Mouse (Mus musculus) hindbrain, embryonic 16.5 days (tissue): ENCODE measurements at regions not wholly inside any gene's neighbourhood (a gene's known extent, or its start where the extent isn't known, plus 50 kb on each side); places are given as distances from the start of the nearest gene placed in this dataset.

Source experiments
- ATAC-seq: fragments of 200-750 bp; cut with Nextera tagmentation; 2 replicates; pipeline ENCODE4 v1.8.0; 2017; ENCODE audit warnings: moderate TSS enrichment, moderate library complexity
- H3K27ac ChIP-seq: fragments of 300-500 bp; sonication (generic); 2 replicates; pipeline ENCODE4 v1.5.1; 2014; ENCODE audit warnings: low read depth, mild to moderate bottlenecking, control low read depth, low read length, moderate library complexity
- H3K27me3 ChIP-seq: fragments of 300-500 bp; sonication (generic); replicated peaks from 2 replicates; pipeline ENCODE4 v1.6.1; 2014; ENCODE audit warnings: low read length; ENCODE audit not compliant: control insufficient read depth, insufficient read depth
- H3K36me3 ChIP-seq: fragments of 300-500 bp; sonication (generic); 2 replicates; pipeline ENCODE4 v1.6.1; 2014; ENCODE audit warnings: mild to moderate bottlenecking, low read length, moderate library complexity, mixed read lengths; ENCODE audit not compliant: control insufficient read depth, insufficient read depth
- H3K4me1 ChIP-seq: fragments of 300-500 bp; sonication (generic); 2 replicates; pipeline ENCODE4 v1.6.1; 2014; ENCODE audit warnings: low read depth, low read length; ENCODE audit not compliant: control insufficient read depth, insufficient read depth
- H3K4me2 ChIP-seq: fragments of 300-500 bp; sonication (generic); 2 replicates; pipeline ENCODE4 v1.6.1; 2014; ENCODE audit warnings: mild to moderate bottlenecking, low read length, control low read depth, moderate library complexity
- H3K4me3 ChIP-seq: fragments of 300-500 bp; sonication (generic); 2 replicates; pipeline ENCODE4 v1.5.1; 2014; ENCODE audit warnings: mild to moderate bottlenecking, low read length, control low read depth, moderate library complexity
- H3K9ac ChIP-seq: fragments of 300-500 bp; sonication (generic); 2 replicates; pipeline ENCODE4 v1.6.1; 2014; ENCODE audit warnings: low read depth, mild to moderate bottlenecking, control low read depth, low read length, moderate library complexity
- H3K9me3 ChIP-seq: fragments of 300-500 bp; sonication (generic); 2 replicates; pipeline ENCODE4 v1.6.1; 2014; ENCODE audit warnings: mild to moderate bottlenecking, low read length, moderate library complexity; ENCODE audit not compliant: control insufficient read depth
- WGBS: fragments of 180-500 bp; shearing (Covaris S2); extraction: QIAGEN DNeasy Blood & Tissue Kit; methylation state at CpG from one replicate; pipeline ENCODE4 v1.1.7; 2014; 5-methylcytosine and 5-hydroxymethylcytosine counted together

GRCm38 (mm10) chr10:56643376-56644135 lies 266.4 kb downstream of the Gja1 start:
- Histone ChIP-seq H3K9ac (no peak overlapping the region), H3K27me3 (no peaks in the 10 kb centered on the region), H3K4me3 (no peak overlapping the region), H3K4me1 (no peaks in the 10 kb centered on the region), H3K9me3 (no peaks in the 10 kb centered on the region), H3K27ac (no peak overlapping the region), H3K4me2 (no peak overlapping the region), H3K36me3 (no peaks in the 10 kb centered on the region)
- ATAC-seq, result no peak
- 73% methylated on average over 12 of the region's 12 CpGs for WGBS

- no peaks in the 10 kb centered on the region for H3K27me3 ChIP-seq
- no peak for ATAC-seq
- H3K27ac ChIP-seq, result no peak overlapping the region
- H3K9ac ChIP-seq, result no peak overlapping the region
- H3K4me1 ChIP-seq, result no peaks in the 10 kb centered on the region
- no peaks in the 10 kb centered on the region for H3K9me3 ChIP-seq
- 85% methylated on average over 4 of the region's 4 CpGs for WGBS
- H3K4me2 ChIP-seq, result no peak overlapping the region
- no peaks in the 10 kb centered on the region for H3K36me3 ChIP-seq
- H3K4me3 ChIP-seq, result no peak overlapping the region
Observed at GRCm38 (mm10) chr10:56660501-56660900, 283.4 kb downstream of the Gja1 start.

GRCm38 (mm10) chr10:56673919-56674318 lies 296.8 kb downstream of the Gja1 start:
- Histone ChIP-seq H3K4me3 (no peak overlapping the region), H3K4me1 (no peaks in the 10 kb centered on the region), H3K36me3 (no peaks in the 10 kb centered on the region), H3K9me3 (no peaks in the 10 kb centered on the region), H3K4me2 (no peak overlapping the region), H3K27ac (no peak overlapping the region), H3K9ac (no peak overlapping the region), H3K27me3 (no peaks in the 10 kb centered on the region)
- 80% methylated on average over 3 of the region's 3 CpGs for WGBS
- no peak for ATAC-seq

GRCm38 (mm10) chr10:56682901-56683300 lies 305.8 kb downstream of the Gja1 start:
- WGBS, result 48% methylated on average over 3 of the region's 3 CpGs
- Histone ChIP-seq H3K4me1 (no peaks in the 10 kb centered on the region), H3K9me3 (no peaks in the 10 kb centered on the region), H3K9ac (no peak overlapping the region), H3K27ac (no peak overlapping the region), H3K36me3 (no peaks in the 10 kb centered on the region), H3K4me2 (no peak overlapping the region), H3K4me3 (no peak overlapping the region), H3K27me3 (no peaks in the 10 kb centered on the region)
- no peak for ATAC-seq

- H3K9ac ChIP-seq, result no peak overlapping the region
- no peaks in the 10 kb centered on the region for H3K27me3 ChIP-seq
- H3K36me3 ChIP-seq, result no peaks in the 10 kb centered on the region
- H3K4me2 ChIP-seq, result no peak overlapping the region
- 86% methylated on average over 8 of the region's 8 CpGs for WGBS
- no peak overlapping the region for H3K4me3 ChIP-seq
- no peak for ATAC-seq
- no peak overlapping the region for H3K27ac ChIP-seq
- H3K4me1 ChIP-seq, result no peaks in the 10 kb centered on the region
- no peaks in the 10 kb centered on the region for H3K9me3 ChIP-seq
Observed at GRCm38 (mm10) chr10:56685655-56686250, 308.6 kb downstream of the Gja1 start.

GRCm38 (mm10) chr10:56691467-56691866 lies 314.3 kb downstream of the Gja1 start:
- 84% methylated on average over 2 of the region's 2 CpGs for WGBS
- ATAC-seq, result no peak
- H3K27ac ChIP-seq, result no peak overlapping the region
- H3K4me3 ChIP-seq, result no peak overlapping the region
- no peaks in the 10 kb centered on the region for H3K9me3 ChIP-seq
- H3K27me3 ChIP-seq, result no peaks in the 10 kb centered on the region
- H3K9ac ChIP-seq, result no peak overlapping the region
- H3K36me3 ChIP-seq, result no peaks in the 10 kb centered on the region
- H3K4me2 ChIP-seq, result no peak overlapping the region
- no peaks in the 10 kb centered on the region for H3K4me1 ChIP-seq

- Histone ChIP-seq H3K27ac (no peak overlapping the region), H3K4me1 (no peaks in the 10 kb centered on the region), H3K27me3 (no peaks in the 10 kb centered on the region), H3K9me3 (no peaks in the 10 kb centered on the region), H3K4me3 (no peak overlapping the region), H3K9ac (no peak overlapping the region), H3K4me2 (no peak overlapping the region), H3K36me3 (no peaks in the 10 kb centered on the region)
- ATAC-seq, result no peak
- WGBS, result 5% methylated on average over 3 of the region's 3 CpGs
Observed at GRCm38 (mm10) chr10:56695100-56695499, 318.0 kb downstream of the Gja1 start.

GRCm38 (mm10) chr10:56700126-56700525 lies 323.0 kb downstream of the Gja1 start:
- H3K27me3 ChIP-seq, result no peaks in the 10 kb centered on the region
- H3K4me2 ChIP-seq, result no peak overlapping the region
- H3K9ac ChIP-seq, result no peak overlapping the region
- H3K4me3 ChIP-seq, result no peak overlapping the region
- no peaks in the 10 kb centered on the region for H3K4me1 ChIP-seq
- WGBS, result 74% methylated on average over 6 of the region's 6 CpGs
- H3K36me3 ChIP-seq, result no peaks in the 10 kb centered on the region
- no peaks in the 10 kb centered on the region for H3K9me3 ChIP-seq
- no peak overlapping the region for H3K27ac ChIP-seq
- ATAC-seq, result no peak

- Histone ChIP-seq H3K27ac (no peak overlapping the region), H3K9ac (no peak overlapping the region), H3K36me3 (no peaks in the 10 kb centered on the region), H3K27me3 (no peaks in the 10 kb centered on the region), H3K4me3 (no peak overlapping the region), H3K4me1 (peaks cover 5% of the 10 kb centered on the region; the same call in 1 of the 2 replicates), H3K4me2 (no peak overlapping the region), H3K9me3 (no peaks in the 10 kb centered on the region)
- whole genome bisulfite sequencing, result 94% methylated on average over 2 of the region's 2 CpGs
- no peak for ATAC-seq
Observed at GRCm38 (mm10) chr10:56708411-56708810, 331.3 kb downstream of the Gja1 start.
